ENCODE assay signal across 11 mouse cellular contexts in the genomic region with DNA sequence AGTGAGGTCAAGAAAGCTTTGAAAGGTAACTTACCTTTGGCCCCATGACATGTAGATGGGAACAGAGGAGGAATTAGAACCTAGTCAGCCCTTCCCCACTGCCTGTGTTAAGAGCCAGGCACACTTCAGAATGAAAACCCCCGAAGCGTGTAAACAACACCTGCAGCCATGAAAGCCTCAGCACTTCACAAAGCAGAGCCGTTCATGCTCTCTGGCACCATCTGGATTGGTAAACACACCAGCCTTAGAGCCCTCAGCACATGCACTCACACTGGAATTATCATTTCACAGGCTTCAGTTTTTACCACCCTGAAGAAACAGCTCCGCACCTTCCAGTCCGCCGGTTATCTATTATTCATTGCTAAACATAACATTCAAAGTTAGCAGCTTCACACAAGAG.
DNase-seq lines count a peak whose midpoint lies in the region; ATAC-seq and TF ChIP-seq lines count a peak whose summit lies in the region.
"Had no signal": no experiment of that assay in that cellular context is flagged by ENCODE, and none has a peak within 500 bp of the region (broad histone marks: within the 10 kb centered on the region; RNA-seq: fewer than 3 reads in every experiment).

No protein-coding gene starts in this region.

- no peak for TF ChIP-seq CTCF in spleen, adult 2 months (IDR thresholded peaks at IDR 0.05; ENCODE audit: extremely low read depth, insufficient read depth, insufficient read length, insufficient replicate concordance)
- TF ChIP-seq CTCF in small intestine, adult 2 months (IDR thresholded peaks at IDR 0.05; ENCODE audit: extremely low read depth, insufficient read length, insufficient replicate concordance, low read depth, low read length), result no peak

- no peak overlapping the region for H3K4me2 ChIP-seq in forebrain, embryonic 11.5 days (ENCODE audit: low read depth, low read length, severe bottlenecking)
- no peak overlapping the region for H3K4me2 ChIP-seq in kidney, embryonic 14.5 days (replicated peaks; ENCODE audit: low read depth, low read length)

- no peak for TF ChIP-seq POLR2A in spleen, adult 2 months (IDR thresholded peaks at IDR 0.05; ENCODE audit: low read depth, low read length)
- no peak for TF ChIP-seq POLR2A in small intestine, adult 2 months (IDR thresholded peaks at IDR 0.05; ENCODE audit: low read depth, low read length)

- WGBS in forebrain, embryonic 11.5 days, result 68% methylated on average over 6 of the region's 6 CpGs
- WGBS in forebrain, embryonic 10.5 days, result 82% methylated on average over 6 of the region's 6 CpGs
- 46% methylated on average over 6 of the region's 6 CpGs for WGBS in spleen, adult 2 months
- 39% methylated on average over 6 of the region's 6 CpGs for WGBS in small intestine, adult 2 months
- WGBS in kidney, embryonic 14.5 days, result 71% methylated on average over 6 of the region's 6 CpGs

- H3K9me3 ChIP-seq in forebrain, embryonic 11.5 days (ENCODE audit: control insufficient read depth, low read length), result no peaks in the 10 kb centered on the region
- no peaks in the 10 kb centered on the region for H3K9me3 ChIP-seq in forebrain, embryonic 10.5 days
- H3K9me3 ChIP-seq in kidney, embryonic 14.5 days (ENCODE audit: control insufficient read depth, low read length), result no peaks in the 10 kb centered on the region; the same call in 1 of the 2 replicates

- no peak overlapping the region for H3K27ac ChIP-seq in forebrain, embryonic 11.5 days (ENCODE audit: low read depth, low read length)
- no peak overlapping the region for H3K27ac ChIP-seq in forebrain, embryonic 10.5 days
- H3K27ac ChIP-seq in spleen, adult 2 months (ENCODE audit: insufficient read depth, low read length), result peak overlapping the region; percentile 81
- peak overlapping the region; percentile 15; the same call in 1 of the 2 replicates for H3K27ac ChIP-seq in small intestine, adult 2 months (ENCODE audit: insufficient read depth, low read depth, low read length)
- no peak overlapping the region for H3K27ac ChIP-seq in kidney, embryonic 14.5 days (ENCODE audit: low read depth, low read length)
- H3K27ac ChIP-seq: liver, embryonic 14.5 days had no signal

- no peaks in the 10 kb centered on the region for H3K27me3 ChIP-seq in forebrain, embryonic 11.5 days (ENCODE audit: control insufficient read depth, insufficient read depth, low read length)
- no peaks in the 10 kb centered on the region for H3K27me3 ChIP-seq in forebrain, embryonic 10.5 days (ENCODE audit: poor library complexity, severe bottlenecking)
- no peaks in the 10 kb centered on the region for H3K27me3 ChIP-seq in spleen, adult 2 months (ENCODE audit: control insufficient read depth, insufficient read depth, low read length)
- no peaks in the 10 kb centered on the region for H3K27me3 ChIP-seq in small intestine, adult 2 months (ENCODE audit: control insufficient read depth, insufficient read depth, low read length)
- H3K27me3 ChIP-seq in kidney, embryonic 14.5 days (ENCODE audit: control insufficient read depth, insufficient read depth, low read length), result no peaks in the 10 kb centered on the region

- ATAC-seq in forebrain, embryonic 11.5 days (replicated peaks; ENCODE audit: low FRiP score), result 0 out of 2 replicates have a peak, but pooled peaks have one; percentile 27
- no peak for ATAC-seq in kidney, embryonic 14.5 days (ENCODE audit: low FRiP score, low TSS enrichment)
- ATAC-seq in granulocyte monocyte progenitor cell, adult 5-6 weeks (replicated peaks; ENCODE audit: poor library complexity, severe bottlenecking), result no peak

- H3K4me3 ChIP-seq in forebrain, embryonic 11.5 days (ENCODE audit: low read depth, low read length), result no peak overlapping the region
- no peak overlapping the region for H3K4me3 ChIP-seq in forebrain, embryonic 10.5 days
- H3K4me3 ChIP-seq in spleen, adult 2 months (ENCODE audit: extremely low read depth, insufficient read depth, insufficient read length), result no peak overlapping the region
- H3K4me3 ChIP-seq in small intestine, adult 2 months (ENCODE audit: low read depth, low read length), result no peak overlapping the region
- H3K4me3 ChIP-seq in kidney, embryonic 14.5 days (ENCODE audit: low read length), result no peak overlapping the region

- H3K4me1 ChIP-seq in forebrain, embryonic 11.5 days (replicated peaks; ENCODE audit: control insufficient read depth, insufficient read depth, low read length), result no peaks in the 10 kb centered on the region
- peaks cover 6% of the 10 kb centered on the region for H3K4me1 ChIP-seq in forebrain, embryonic 10.5 days
- H3K4me1 ChIP-seq in spleen, adult 2 months (ENCODE audit: control insufficient read depth, insufficient read depth, insufficient read length), result peaks cover 18% of the 10 kb centered on the region
- no peaks in the 10 kb centered on the region for H3K4me1 ChIP-seq in small intestine, adult 2 months (ENCODE audit: control insufficient read depth, insufficient read depth, insufficient read length, low read length)
- H3K4me1 ChIP-seq in kidney, embryonic 14.5 days (ENCODE audit: control insufficient read depth, insufficient read depth, low read length), result no peaks in the 10 kb centered on the region

- no peak overlapping the region for H3K9ac ChIP-seq in forebrain, embryonic 11.5 days (ENCODE audit: low read length)
- no peak overlapping the region for H3K9ac ChIP-seq in kidney, embryonic 14.5 days (ENCODE audit: low read depth, low read length)
- H3K9ac ChIP-seq: liver, embryonic 14.5 days had no signal

- no peaks in the 10 kb centered on the region for H3K36me3 ChIP-seq in forebrain, embryonic 11.5 days (ENCODE audit: control insufficient read depth, insufficient read depth, low read length)
- H3K36me3 ChIP-seq in forebrain, embryonic 10.5 days (replicated peaks), result no peaks in the 10 kb centered on the region
- no peaks in the 10 kb centered on the region for H3K36me3 ChIP-seq in spleen, adult 2 months (ENCODE audit: control insufficient read depth, insufficient read depth, low read length)
- H3K36me3 ChIP-seq in small intestine, adult 2 months (ENCODE audit: control insufficient read depth, insufficient read depth, low read length), result no peaks in the 10 kb centered on the region
- no peaks in the 10 kb centered on the region for H3K36me3 ChIP-seq in kidney, embryonic 14.5 days (ENCODE audit: control insufficient read depth, insufficient read depth, low read length)

- no peak for DNase-seq in forebrain, embryonic 11.5 days (ENCODE audit: low spot score)
- no peak for DNase-seq in forebrain, embryonic 10.5 days (ENCODE audit: extremely low spot score, low spot score)
- peak in 1 of 2 experiments; percentile 21 for DNase-seq in spleen, adult 2 months (ENCODE audit: low read depth in 1 of 2, low spot score in 2 of 2)
- no peak for DNase-seq in spleen, adult 18-20 months
- DNase-seq in c-Kit-positive CD71-positive TER-119-positive erythroid progenitor cells, embryonic 14.5 days (ENCODE audit: low spot score), result no peak
- DNase-seq: kidney, postnatal 36 days; right cerebral cortex, postnatal 4 days had no signal

Comparison
In these comparisons a context has a peak if more than half of its experiments do, and no peak if none do; other contexts are left out.
1. H3K27ac ChIP-seq: peak in spleen, adult 2 months (single experiment) and small intestine, adult 2 months (single experiment); none in forebrain, embryonic 11.5 days (single experiment), forebrain, embryonic 10.5 days (single experiment) and kidney, embryonic 14.5 days (single experiment).